Mouse (Mus musculus) erythroblast, embryonic 14.5 days (primary cell): ENCODE results near the gene Fcna.

Source experiments
- GATA1 ChIP-seq: IDR thresholded peaks from 2 replicates; pipeline ENCODE4 v1.6.1; 2012; ENCODE audit warnings: low read length, inconsistent platforms, mixed read lengths
- TAL1 ChIP-seq: IDR thresholded peaks from 3 replicates; pipeline ENCODE4 v1.6.1; 2012; ENCODE audit warnings: low read length, inconsistent platforms, mixed read lengths

DNA sequence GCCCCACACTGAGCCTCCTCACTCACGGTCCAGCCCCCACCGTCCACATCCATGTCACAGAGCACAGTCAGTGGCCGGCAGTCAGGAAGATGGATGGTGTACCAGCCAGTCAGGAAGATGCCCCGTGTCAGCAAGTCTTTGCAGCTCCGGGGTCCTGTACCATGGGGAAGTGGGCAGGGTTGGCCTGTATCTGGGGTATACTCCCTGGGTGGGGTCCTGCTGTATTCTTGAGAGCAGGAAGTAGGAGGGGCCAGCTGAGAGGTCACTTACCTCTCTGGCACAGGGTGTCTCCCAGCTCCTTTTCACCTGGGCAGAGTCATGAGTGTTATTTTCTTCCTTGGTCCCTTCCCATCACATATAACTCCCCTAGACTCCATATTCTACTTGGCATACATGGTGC lies 1.8 kb downstream of the Fcna start:
- TF ChIP-seq TAL1 (no peak), GATA1 (no peak)
